Mouse (Mus musculus) MEL (cell line): ENCODE measurements around the gene Cys1.
A peak's percentile ranks its signal among the peaks of the same experiment; 100 is the strongest.

ENCODE experiments used
- CHD1 ChIP-seq: IDR thresholded peaks from 2 replicates; pipeline ENCODE4 v1.6.1; 2012; ENCODE audit warnings: low read depth, mild to moderate bottlenecking, inconsistent platforms, low read length, improper control_type of control experiment
- CTCF ChIP-seq, 3 experiments: IDR thresholded peaks in 2 of 3; conservative IDR thresholded peaks in 1 of 3; 2 replicates each; pipeline ENCODE4 v1.5.1; 2011 to 2012; ENCODE audit warnings: low read length in 3 of 3, low read depth in 2 of 3, mild to moderate bottlenecking in 2 of 3, improper control_type of control experiment in 1 of 3, inconsistent platforms in 1 of 3, mixed read lengths in 1 of 3, moderate library complexity in 1 of 3; ENCODE audit not compliant: control insufficient read depth in 1 of 3, insufficient read depth in 1 of 3, poor library complexity in 1 of 3, severe bottlenecking in 1 of 3
- EP300 ChIP-seq, 2 experiments: IDR thresholded peaks; 2 replicates each; pipeline ENCODE4 v1.6.1; 2011; ENCODE audit warnings: improper control_type of control experiment in 2 of 2, low read length in 2 of 2, low read depth in 1 of 2, mild to moderate bottlenecking in 1 of 2
- GABPA ChIP-seq: IDR thresholded peaks from 2 replicates; pipeline ENCODE4 v1.6.1; 2012; ENCODE audit warnings: low read depth, mild to moderate bottlenecking, inconsistent platforms, low read length, improper control_type of control experiment, moderate library complexity
- POLR2AphosphoS2 ChIP-seq: IDR thresholded peaks from 2 replicates; pipeline ENCODE4 v1.6.1; 2011; ENCODE audit warnings: low read length, improper control_type of control experiment
- SIN3A ChIP-seq: IDR thresholded peaks from 2 replicates; pipeline ENCODE4 v1.6.1; 2012; ENCODE audit warnings: low read length, improper control_type of control experiment, inconsistent platforms
- TCF12 ChIP-seq: IDR thresholded peaks from 2 replicates; pipeline ENCODE4 v1.6.1; 2014; ENCODE audit warnings: low read depth, mild to moderate bottlenecking, inconsistent platforms, low read length, improper control_type of control experiment, moderate library complexity
- USF1 ChIP-seq: IDR thresholded peaks from 2 replicates; pipeline ENCODE4 v1.6.1; 2014; ENCODE audit warnings: low read depth, mild to moderate bottlenecking, inconsistent platforms, low read length, improper control_type of control experiment, moderate library complexity
- ZC3H11A ChIP-seq: IDR thresholded peaks from 2 replicates; pipeline ENCODE4 v1.6.1; 2012; ENCODE audit warnings: low read depth, mild to moderate bottlenecking, inconsistent platforms, low read length, improper control_type of control experiment
- ZNF384 ChIP-seq: IDR thresholded peaks from 2 replicates; pipeline ENCODE4 v1.6.1; 2012; ENCODE audit warnings: low read depth, mild to moderate bottlenecking, inconsistent platforms, low read length, improper control_type of control experiment

DNA sequence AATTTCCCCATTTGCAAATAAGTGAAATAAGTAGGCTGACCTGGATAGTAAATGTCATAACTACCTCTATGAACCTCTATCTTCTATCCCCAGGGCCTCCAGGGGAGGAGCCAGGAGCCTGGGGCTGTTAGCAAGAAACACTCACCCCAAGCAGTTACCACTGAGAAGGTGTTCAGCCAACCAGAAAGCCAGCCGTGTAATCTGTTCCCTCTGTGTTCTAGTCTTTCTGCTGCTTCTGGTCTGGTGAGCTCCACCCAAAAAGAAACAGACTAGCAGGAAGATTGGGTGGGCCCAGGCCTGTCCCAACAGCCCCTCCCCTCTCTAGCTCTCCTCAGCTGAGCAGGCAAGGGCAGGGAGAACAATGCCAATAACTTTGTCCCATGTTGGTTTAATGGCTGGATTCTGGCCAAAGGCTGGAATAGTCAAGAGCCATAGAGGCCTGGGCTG is 37.5 kb downstream of the Cys1 start:
- TF ChIP-seq POLR2AphosphoS2 (no peak), TCF12 (peak; percentile 82), ZNF384 (no peak), CTCF (IDR thresholded peaks at IDR 0.05 in 2 of 3, conservative IDR thresholded peaks at IDR 0.05 in 1 of 3; ENCODE audit: control insufficient read depth in 1 of 3, insufficient read depth in 1 of 3, low read depth in 2 of 3, low read length in 3 of 3, poor library complexity in 1 of 3, severe bottlenecking in 1 of 3) (no peak), USF1 (no peak), ZC3H11A (no peak), GABPA (no peak), EP300 (IDR thresholded peaks at IDR 0.05; ENCODE audit: low read depth in 1 of 2, low read length in 2 of 2) (peak; percentile 87 to 89), CHD1 (no peak), SIN3A (peak; percentile 68)
